Mouse (Mus musculus) heart, postnatal 36 days (tissue): ENCODE data around the gene 1700061G19Rik. TPM values are rescaled to one million over a fixed set of nuclear protein-coding genes. Genes with fewer than 3 reads are reported as not detected.
"Not testable (repeated sequence)": the region's sequence is repeated elsewhere in the genome, so short reads cannot be mapped to it uniquely, and the experiment has no call there.

Source experiments
- DNase-seq, 2 experiments: peaks; one replicate each; pipeline ENCODE4 v3.0.0; 2021 to 2022
- intact Hi-C: fragments of 180-260 bp; cut with DNase I; formaldehyde crosslinking; loops from one replicate; pipeline ENCODE4 v1.15.1; 2025
- total RNA-seq, 2 experiments: library from RNA; stranded (reverse); gene quantifications; 2 replicates each; pipeline ENCODE4 v1.2.3; 2021

1700061G19Rik gene
- total RNA-seq, 2 experiments from 2014 or later: not detected

DNA sequence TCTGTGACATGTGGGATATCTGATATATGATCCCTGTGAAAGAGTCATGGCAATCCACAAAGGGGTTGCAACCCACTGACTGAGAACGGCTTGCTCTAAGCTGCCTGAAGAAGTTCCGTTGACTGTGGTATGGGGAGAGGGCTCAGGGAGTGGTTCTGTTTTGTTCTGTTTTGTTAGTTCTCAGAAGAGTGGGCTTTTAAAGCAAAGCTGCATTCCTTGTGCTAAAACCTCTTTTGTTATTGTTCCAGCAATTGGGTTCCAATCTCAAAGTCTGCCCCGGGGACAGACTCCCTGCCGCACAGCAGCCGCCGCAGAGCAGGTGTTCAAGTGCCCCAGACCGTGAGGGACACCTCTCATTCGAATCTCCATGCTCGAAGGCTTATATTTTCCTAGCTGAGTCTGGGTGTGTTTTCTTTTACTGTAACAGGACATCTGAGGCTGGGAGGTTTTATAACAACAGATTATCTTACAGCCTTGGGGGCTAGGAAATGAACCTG lies 5.7 kb upstream of the 1700061G19Rik start:
- intact Hi-C loops: no loop called here
- no peak for DNase-seq

DNA sequence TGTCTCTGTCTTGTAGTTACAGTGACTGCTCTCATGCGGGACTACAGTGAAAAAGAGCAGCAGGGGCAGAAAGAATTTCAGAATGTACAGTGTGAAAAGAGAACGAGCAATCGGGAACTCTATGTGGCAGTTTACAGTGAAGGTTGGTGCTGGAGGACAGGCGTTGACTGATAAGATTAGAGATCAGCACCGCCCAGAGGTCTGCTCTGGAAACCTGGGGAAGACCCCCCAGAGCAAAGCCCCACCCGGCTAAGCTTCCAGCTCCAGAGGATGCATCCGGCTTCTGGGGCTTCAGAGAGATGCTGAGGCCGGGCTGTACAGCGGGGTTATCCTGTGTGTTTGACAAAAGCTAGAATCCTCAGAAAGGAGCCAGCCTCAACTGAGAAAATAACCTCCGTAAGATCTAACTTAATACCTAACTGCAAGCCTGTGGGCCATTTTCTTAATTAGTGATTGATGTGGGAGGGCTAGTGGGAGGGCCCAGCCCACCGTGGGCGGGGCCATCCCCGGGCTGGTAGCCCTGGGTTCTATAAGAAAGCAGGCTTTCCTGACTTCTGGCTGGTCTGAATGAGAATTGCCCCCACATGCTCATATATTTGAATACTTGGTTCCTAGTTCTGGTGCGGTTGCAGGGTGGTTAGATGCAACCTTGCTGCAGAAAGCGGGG lies 4.9 kb upstream of the 1700061G19Rik start:
- intact Hi-C loops: no loop called here
- DNase-seq: no peak

DNA sequence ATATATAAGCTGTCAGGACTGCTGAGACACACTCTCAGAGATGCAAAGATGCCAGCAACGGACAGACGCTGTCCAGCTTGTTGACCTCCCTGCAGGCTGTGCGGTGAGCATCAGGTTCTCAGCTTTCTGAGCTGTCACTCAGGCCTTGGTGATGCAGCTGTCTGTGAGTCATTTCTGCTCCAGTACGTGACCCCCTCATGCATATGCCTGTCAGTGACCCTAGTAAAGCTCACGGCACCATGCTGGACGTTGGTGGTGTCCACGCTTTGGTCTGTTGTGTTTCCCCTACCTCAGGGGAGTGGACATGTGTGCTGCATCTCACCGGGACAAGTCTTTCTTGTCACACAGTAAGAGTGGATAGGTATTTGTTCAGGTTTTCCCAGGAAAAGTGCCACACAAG lies 3.5 kb upstream of the 1700061G19Rik start:
- intact Hi-C loops: no loop called here
- DNase-seq: no peak

DNA sequence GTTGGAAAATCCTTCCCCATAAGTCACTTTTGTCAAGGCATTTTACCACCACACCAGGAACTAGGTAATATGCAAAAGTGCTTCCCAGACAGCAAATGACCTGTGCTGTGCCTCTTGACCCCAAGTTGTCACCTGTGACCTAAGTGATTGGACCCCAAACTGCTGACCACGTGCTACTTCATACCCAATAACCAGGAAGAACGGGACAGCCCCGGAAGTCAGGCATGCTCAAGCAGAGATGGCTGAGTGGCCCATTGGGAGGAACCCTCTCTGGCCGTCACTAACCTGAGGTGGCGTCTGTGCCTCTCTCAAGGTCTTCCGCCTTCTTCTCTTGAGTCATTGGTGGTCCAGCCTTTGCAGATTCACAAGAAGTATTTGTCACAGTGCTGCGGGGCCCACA lies 2.8 kb upstream of the 1700061G19Rik start:
- intact Hi-C loops: no loop called here
- DNase-seq: no peak

DNA sequence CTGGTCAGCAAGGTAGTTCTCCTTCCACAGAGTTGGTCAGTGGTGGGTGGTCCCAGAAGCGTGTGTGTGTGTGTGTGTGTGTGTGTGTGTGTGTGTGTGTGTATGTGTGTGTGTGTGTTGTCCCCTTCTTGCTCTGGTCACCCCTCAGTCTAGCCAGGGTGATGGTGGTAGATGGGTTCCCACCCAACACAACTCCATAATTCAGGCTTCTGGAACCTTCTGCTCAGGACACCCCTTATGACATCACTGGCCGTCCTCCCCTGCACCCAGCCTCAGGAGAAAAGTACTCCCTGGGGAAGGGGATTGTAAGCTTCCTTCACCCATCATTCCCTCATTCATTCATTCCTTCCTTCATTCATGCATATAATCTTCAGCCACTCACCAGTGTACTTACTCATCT lies 1.0 kb upstream of the 1700061G19Rik start, which contains the start of gene Acsbg2:
TSS of gene Acsbg2 (minus strand) at position 211 of the 400 bp plus-strand sequence.
- intact Hi-C loops: no loop called here
- DNase-seq: no peak

DNA sequence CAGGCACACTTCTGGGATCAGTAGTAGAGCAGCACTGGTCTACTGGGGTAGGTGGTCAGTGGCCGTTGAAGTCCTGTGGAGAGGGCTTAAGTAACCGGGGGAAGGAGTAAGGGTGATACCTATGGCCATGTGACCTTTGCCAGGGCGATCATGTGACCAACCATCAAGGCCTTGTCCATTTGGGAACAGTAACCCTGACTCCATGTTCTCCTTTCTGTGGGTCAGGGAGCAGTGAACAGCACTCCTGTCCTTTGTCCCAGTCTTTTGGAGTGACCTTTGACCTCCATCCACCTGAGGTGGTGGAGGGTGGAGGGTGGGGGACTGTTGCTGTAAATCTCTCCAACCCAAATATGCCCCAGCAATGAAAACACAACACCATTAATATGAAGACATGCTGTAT lies 1.2 kb downstream of the 1700061G19Rik start:
- DNase-seq: no peak
- intact Hi-C loops: no loop called here

DNA sequence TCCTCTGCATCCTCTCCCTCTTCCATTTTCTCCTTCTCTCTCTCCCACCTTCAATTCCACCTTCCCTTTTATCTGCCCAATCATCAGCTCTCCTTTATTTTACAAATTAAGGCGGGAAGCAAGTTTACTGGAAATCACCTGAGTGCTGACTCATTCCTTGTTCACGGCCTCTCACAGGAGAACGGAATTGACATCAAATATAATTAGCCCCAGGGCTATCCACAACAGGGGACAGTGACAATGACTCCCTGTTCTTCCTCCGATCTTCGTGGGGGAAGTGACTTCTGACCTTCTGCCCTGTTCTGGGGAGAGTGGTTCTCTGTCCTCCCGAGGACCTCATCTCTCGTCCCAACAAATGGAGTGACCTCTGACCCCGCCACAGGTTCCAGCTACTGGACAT lies 1.7 kb downstream of the 1700061G19Rik start:
- intact Hi-C loops: no loop called here

DNA sequence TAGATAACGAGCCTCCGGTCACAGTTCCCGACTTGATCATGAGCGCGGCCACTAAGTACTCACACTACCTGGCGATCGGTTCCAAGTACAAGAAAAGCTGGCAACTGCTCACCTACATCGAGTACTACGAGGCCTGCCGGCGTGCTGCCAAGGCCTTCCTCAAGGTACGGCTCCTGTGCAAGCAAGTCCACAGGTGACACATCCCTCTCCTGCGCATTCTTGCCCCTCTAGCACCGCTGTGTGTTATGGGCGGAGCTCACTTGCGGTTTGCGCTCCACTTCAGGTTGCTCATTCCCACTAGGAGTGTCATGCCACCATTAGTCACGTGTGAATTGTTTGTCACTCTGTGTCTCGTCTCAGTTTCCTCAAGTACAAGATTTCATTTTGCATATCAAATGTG lies 2.1 kb downstream of the 1700061G19Rik start:
- no peak for DNase-seq
- intact Hi-C loops: no loop called here

More for the DNA sequence above, 1.7 kb downstream of the 1700061G19Rik start:
- no peak for DNase-seq

DNA sequence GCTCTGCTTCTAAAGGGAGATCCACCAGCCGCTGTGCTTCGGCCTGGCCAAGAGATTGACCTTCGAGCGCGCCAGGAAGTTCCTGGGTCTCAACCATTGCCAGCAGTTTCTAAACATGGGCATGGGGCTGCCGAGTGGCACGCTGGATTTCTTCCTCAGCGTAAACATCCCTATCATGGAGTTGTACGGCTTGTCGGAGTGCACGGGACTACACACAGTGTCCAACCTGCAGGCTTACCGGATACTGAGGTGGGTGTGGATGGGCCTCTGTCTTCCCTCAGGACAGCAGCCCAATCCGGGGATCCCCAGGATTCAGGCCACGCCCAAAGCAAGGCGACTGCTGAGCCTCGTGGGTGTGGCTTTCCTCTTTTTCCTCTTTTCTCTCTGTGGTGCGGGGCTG lies 8.3 kb downstream of the 1700061G19Rik start:
- intact Hi-C loops: no loop called here
- peak; percentile 15 to 29 for DNase-seq

DNA sequence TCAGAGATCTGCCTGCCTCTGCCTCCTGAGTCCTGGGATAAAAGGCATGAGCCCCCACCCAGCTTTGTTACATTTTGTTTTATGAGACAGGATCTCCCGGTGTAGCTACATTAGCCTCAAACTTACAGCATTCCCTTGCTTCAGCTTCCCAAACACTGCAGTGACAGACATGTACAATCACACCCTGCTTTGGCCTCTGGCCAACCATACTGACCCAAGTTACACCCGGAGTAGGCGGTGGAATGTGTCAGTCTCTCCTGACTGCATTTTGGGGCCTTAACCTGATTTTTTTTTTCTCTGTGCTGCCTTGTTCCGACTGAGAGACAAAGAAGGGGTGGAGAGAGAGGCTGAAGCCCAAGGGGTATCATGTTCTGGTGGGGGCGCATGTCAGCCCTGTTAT lies 9.1 kb downstream of the 1700061G19Rik start:
- no peak for DNase-seq
- intact Hi-C loops: no loop called here

DNA sequence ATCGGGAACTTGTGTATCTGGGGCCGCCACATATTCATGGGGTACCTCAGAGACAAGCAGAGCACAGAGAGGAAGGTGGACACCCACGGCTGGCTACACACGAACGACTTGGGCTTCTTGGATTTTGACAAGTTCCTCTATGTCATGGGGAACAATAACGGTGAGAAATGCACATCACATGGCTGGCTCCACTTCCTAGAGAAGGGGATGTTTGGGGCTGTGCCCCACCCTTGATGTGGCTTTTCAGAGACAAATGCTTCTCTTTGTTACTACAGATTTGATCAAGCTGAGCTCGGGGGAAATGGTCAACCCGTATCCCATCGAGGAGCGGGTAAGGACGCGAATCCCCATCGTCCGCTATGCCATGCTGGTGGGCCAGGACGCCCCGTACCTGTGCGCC lies 9.5 kb downstream of the 1700061G19Rik start:
- no peak for DNase-seq
- intact Hi-C loops: no loop called here

DNA sequence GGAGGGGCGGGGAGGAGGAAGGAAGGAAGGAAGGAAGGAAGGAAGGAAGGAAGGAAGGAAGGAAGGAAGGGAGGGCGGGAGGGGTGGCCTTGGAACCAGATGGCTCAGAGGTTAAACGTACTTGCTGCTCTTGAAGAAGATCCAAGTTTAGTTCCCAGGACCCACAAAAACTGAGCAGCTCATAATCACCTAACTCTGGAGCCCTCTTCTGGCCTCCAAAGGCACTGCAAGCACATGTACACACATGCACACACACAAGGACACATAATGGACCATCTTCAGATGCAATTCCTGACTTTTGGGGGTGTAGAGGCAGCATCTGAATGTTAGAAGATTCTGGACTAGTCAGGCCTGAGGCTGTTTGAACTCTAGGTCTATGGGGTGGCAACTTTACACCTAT lies 12.8 kb downstream of the 1700061G19Rik start:
- DNase-seq: no peak
- intact Hi-C loops: no loop called here

DNA sequence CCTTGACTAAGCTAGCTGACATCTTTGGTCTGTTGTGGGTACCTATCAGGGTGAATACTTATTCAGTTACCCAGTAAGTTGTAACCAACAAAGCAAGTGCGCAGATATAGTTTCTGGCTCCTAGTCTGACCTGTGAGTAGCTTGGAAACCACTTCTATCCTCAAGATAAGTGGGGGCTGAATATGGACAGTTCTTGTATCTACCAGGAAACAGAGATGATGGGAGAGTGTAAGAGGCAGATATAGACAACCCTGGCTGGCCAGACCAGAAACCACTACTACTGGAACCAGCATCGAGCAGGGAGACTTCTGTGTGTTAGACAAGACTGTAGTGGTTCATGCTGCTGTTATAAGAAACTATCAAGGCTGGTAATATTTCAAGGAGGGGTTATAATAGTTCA lies 14.7 kb downstream of the 1700061G19Rik start:
- intact Hi-C loops: no loop called here
- DNase-seq: no peak

DNA sequence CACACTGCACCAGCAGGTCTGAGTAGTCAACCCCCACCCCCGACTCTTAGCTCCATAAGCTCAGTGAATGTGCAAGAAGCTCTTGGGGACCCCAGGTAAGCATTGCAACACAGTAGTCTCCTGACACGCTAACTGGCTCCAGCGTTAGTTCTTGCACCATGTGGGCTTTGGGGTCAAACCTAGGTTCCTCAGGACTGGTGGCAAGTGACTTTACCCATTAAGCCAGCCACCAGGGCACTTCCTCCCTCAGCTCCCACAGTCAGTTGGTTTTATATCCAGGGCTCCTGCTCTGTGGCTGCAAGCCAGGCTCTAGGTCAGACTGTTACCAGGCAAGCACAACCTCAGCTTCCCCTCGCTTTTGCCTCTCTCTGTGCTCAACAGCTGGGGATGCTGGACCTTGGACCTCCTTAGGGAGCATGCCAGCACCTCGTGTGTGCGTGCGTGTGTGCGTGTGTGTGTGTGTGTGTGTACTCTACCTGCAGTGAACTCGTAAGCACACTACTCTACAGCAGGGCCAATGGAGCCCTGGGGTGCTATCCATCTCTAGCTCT lies 20.2 kb downstream of the 1700061G19Rik start:
- intact Hi-C loops: loop anchor here (5.0 kb wide), 2 partner anchors 42 to 272 kb away; partner anchors contain the start of gene Mllt1
- DNase-seq: no peak

DNA sequence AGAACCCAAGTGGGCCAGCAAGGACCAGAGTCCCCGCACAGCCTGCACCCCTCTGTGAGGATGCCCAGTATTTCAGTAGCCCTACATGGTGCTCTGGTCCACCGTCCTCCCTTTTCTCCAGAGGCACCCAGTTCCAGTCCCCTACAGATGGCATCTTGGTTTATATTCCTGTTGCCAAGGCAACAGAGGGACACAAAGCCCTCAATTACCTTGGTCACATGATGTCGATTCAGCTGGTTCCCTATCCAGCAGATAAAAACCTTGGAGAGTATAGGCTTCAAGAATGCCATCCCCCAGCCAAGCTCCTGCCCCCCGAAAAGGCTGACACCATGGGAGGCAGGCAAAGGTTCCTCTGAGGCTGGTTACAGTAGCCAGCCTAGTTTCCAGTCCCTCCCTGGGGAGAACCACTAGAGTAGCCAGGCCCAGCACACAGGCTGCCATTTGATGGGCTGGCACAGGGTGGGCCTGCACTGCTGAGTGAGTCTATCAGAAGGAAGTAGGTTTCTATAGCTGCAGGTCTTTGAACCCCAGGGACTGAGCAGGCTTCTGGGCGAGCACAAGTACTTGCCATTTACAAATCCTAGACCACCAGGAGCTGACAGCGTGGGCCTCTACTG lies 21.3 kb downstream of the 1700061G19Rik start:
- DNase-seq: no peak
- intact Hi-C loops: loop anchor here (1.0 to 5.0 kb wide), 3 partner anchors 41 to 271 kb away; partner anchors contain the start of gene Mllt1

DNA sequence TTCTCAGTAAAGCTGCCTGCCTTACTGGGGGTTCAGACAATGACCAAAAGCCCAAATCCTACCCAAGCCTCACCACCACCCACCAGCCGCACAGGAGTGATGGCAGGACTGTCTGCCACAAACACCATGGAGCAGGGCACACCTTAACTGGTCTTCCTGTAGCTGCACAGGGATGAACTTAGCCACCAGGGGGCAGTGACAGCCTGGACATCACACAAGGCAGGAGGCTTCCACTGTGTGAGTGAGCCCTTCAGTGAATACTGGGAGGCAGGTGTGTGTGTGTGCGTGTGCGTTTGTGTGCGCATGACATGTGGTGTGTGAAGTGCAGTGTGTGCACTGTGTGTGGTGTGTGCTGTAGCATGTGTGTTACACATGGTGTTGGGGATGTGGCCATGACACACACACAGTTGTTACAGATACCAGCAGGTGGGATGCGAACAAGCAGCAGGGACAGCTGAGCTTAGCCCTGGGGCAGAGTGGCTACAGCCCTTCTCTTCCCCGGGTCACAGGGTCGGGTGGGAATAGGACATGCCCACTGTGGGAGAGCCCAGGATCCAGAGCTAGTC lies 22.4 kb downstream of the 1700061G19Rik start:
- intact Hi-C loops: loop anchor here (1.0 to 5.0 kb wide), 3 partner anchors 40 to 270 kb away; partner anchors contain the start of gene Mllt1
- DNase-seq: peak; percentile 75 to 78

DNA sequence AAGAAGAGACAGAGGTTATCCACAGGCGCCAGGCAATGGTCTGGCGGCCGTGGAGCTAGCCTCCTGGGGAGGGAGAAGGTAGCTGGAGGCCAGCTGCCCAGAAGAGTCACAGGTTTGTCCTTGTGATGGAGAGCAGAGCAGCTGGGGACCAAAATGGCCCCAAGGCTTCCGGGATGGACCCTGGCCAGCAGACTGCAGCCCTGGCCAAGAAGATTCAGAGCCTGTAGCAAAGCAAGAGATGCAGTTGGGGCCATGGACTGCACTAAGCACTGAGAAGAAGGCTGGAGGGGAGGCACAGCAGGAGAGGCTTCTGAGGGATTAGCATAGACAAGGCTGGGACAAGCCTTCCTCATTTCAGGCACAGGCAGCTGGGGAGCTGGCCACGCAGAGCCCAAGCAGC lies 27.4 kb downstream of the 1700061G19Rik start:
- intact Hi-C loops: no loop called here
- DNase-seq: no peak

DNA sequence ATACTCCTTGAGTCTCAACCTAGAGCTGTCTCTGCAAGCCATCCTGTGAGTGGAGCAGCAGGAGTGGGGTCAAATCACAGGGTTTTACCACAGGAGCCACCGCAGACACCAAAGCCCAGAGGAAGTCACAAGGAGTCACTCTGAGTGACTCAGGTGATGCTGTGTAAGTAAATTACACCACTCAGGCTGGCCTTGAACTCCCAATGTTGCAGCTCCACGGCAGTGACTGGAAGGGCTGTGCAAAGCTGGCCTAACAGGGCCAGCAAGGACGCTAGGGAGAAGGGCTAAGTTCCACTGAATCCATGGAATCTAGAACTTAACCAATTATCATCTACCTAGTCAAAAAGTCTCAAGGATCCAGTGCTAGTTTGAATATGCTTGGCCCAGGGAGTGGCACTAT lies 30.9 kb downstream of the 1700061G19Rik start:
- DNase-seq: no peak
- intact Hi-C loops: no loop called here

DNA sequence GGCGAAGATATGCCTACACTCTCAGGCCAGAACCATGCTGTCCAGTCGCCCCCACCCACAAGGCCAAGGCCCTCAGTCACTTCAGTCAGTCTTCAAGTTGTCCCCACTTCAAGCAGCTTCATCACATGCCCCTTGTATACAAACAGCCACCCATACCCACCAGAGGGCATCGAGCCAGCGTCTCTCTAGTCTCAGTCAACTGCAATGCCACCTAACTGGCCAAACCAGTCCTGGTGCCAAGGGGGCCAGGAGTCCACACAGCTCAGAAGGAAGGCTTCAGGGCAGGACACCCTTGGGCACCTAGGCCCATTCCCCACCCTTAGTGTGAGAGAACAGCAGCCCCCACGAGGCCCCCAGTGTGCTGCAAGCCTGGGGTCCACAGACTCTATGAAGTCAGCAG lies 31.8 kb downstream of the 1700061G19Rik start:
- no peak for DNase-seq
- intact Hi-C loops: no loop called here

DNA sequence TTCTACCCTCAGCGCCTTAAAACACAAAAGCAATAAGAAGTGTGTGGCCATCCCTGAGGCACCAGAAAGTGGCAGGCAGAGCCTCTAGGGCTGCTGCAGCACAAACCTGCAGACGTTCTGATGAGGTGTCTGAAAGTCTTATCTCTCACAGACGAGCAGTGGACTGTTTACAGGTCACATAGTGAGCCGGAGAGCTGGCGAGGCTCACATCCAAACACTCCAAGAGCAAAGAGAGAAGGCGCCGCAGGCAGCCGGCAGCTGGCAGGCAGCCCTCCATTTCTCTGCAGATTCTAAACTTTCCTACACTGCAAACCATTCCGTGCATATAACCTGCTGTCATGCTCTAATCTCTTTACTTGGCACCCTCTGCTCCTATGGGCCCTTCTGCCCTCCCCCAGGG lies 32.6 kb downstream of the 1700061G19Rik start:
- intact Hi-C loops: no loop called here
- DNase-seq: peak; percentile 32

DNA sequence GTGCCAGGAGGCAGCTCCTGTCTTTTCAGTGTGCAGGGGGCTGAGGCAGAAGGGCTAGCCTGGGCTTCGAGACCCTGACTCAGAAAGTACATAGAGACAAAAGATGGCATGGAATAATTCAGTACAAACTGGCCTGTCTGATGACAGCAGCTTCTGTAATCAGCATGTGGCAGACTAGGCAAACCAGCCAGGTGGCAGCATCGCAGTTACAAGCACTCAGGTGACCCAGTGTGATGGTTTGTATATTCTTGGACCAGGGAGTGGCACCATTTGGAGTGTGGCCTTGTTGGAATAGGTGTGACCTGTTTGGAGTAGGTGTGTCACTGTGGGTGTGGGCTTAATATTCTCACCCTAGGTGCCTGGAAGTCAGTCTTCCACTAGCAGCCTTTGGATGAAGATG lies 34.5 kb downstream of the 1700061G19Rik start:
- intact Hi-C loops, DNase-seq: not testable (repeated sequence)
